Mouse (Mus musculus): ENCODE data around the gene Nfkb2.

Nfkb2 gene

GRCm38 (mm10) chr19:46338942-46339286 is 34.8 kb downstream of the Nfkb2 start:
- no peak for DNase-seq (ENCODE audit: inconsistent age in 2 of 2, low spot score in 1 of 2)

- DNase-seq (ENCODE audit: inconsistent age in 2 of 2, low spot score in 1 of 2), result peak in 1 of 2 experiments; percentile 70
These were observed 35.3 kb downstream of the Nfkb2 start for GRCm38 (mm10) chr19:46339287-46339971.

GRCm38 (mm10) chr19:46344710-46345419 is 40.7 kb downstream of the Nfkb2 start:
- DNase-seq (ENCODE audit: inconsistent age in 2 of 2, low spot score in 1 of 2), result no peak

GRCm38 (mm10) chr19:46347146-46347545 is 43.0 kb downstream of the Nfkb2 start:
- no peak for DNase-seq (ENCODE audit: inconsistent age in 2 of 2, low spot score in 1 of 2)

GRCm38 (mm10) chr19:46347936-46348668 is 44.0 kb downstream of the Nfkb2 start:
- no peak for DNase-seq (ENCODE audit: inconsistent age in 2 of 2, low spot score in 1 of 2)

- peak; percentile 88 to 94 for DNase-seq (ENCODE audit: inconsistent age in 2 of 2, low spot score in 1 of 2)
These were observed 44.8 kb downstream of the Nfkb2 start for GRCm38 (mm10) chr19:46348761-46349458.

- DNase-seq (ENCODE audit: inconsistent age in 2 of 2, low spot score in 1 of 2), result no peak
These were observed 45.4 kb downstream of the Nfkb2 start for GRCm38 (mm10) chr19:46349550-46349949.

GRCm38 (mm10) chr19:46350168-46350932 is 46.2 kb downstream of the Nfkb2 start, which contains the start of gene 2310034G01Rik:
TSS of gene 2310034G01Rik (minus strand) at chr19:46350302.
- no peak for DNase-seq (ENCODE audit: inconsistent age in 2 of 2, low spot score in 1 of 2)

GRCm38 (mm10) chr19:46356701-46357138 is 52.6 kb downstream of the Nfkb2 start:
- DNase-seq (ENCODE audit: inconsistent age in 2 of 2, low spot score in 1 of 2), result peak; percentile 93 to 95

- DNase-seq (ENCODE audit: inconsistent age in 2 of 2, low spot score in 1 of 2), result no peak
These were observed 53.5 kb downstream of the Nfkb2 start for GRCm38 (mm10) chr19:46357344-46358280.

GRCm38 (mm10) chr19:46358381-46358780 is 54.3 kb downstream of the Nfkb2 start:
- DNase-seq (ENCODE audit: inconsistent age in 2 of 2, low spot score in 1 of 2), result no peak
